Mouse (Mus musculus): ENCODE data around the gene Thbs4.
"Not testable (repeated sequence)": the region's sequence is repeated elsewhere in the genome, so short reads cannot be mapped to it uniquely, and the experiment has no call there.

Gene Thbs4

DNA sequence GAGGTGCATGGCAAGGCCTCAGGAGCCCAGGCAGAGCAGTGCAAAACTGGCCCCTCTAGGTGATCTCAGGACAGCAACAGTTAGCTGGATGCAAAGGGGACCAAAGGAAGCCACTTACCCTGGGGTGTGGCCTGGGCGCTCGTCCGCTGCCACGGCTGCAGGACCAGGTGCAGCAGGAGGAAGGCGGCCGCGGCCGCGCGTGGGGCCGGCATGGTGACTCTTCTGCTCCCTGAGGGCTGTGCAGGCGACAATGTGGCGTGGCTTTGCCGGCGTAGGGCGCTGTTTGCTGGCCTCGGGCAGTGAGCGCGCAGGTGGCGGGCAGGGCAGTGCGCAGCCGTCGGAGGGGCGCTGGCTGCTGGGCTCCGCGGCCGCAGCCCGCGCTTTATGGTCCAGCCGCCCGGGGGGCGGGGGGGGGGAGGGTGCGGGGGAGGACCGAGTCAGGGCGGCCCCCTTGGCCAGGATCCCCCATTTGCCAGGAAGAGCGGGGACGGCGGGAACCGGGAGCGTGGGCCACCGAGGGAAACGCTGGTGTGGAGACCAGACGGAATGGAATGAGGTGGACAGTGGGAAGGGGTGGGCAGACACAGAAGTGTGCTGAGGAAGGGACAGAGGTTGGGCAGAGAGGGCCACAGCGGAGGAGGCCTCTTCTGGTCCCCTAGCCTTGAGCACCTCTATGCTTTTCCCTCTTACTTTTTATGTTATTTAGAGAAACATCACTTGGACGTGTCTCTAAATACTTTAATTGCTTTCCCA, at the start of gene Thbs4:
Thbs4 (minus strand) TSS at position 357 of the 753 bp plus-strand sequence.
- DNase-seq, result peak; percentile 21 to 25

DNA sequence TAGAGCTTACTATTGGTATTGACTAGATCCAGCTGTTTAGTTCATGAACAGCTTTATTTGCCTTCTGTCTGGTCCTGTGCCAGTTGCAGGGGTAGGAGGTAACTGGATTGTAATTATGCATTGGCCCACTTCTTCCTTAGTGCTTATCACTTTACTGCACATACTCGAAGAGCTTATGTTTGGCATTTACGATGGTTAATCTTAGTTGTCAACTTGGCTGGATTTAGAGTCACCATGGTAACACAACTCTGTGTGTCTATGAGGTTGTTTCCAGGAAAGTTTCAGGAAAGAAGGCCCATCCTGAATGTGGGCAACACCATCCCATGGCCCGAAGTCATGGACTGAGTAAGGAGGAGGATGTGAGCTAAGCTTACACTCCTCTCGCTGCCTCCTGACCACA, 38.5 kb upstream of the Thbs4 start:
- DNase-seq, result no peak

DNA sequence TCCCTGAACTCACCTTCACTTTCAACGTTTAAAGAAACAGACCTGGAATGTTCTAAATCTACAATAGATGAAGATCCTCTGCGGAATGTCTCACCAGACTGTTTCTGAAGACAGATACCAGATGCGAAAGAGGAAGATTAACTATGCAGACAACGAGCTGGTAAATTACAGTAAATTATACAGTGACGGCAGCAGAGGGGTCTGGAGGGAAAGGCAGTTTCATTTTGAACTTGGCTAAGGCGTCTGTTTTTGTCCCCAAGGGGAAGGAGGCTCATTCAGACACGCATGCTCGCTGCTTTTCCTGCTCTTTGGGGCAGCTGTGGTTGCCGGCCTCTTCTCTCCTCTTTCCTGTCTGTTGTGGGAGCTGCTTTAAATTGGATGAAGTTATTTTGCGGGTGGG, 34.2 kb upstream of the Thbs4 start:
- peak in 1 of 2 experiments; percentile 3 for DNase-seq

GRCm38 (mm10) chr13:92817357-92817756, 22.7 kb upstream of the Thbs4 start:
- DNase-seq, result no peak

- no peak for DNase-seq
These were observed 21.7 kb upstream of the Thbs4 start for GRCm38 (mm10) chr13:92816329-92816728.

GRCm38 (mm10) chr13:92810592-92810991, 16.0 kb upstream of the Thbs4 start:
- not testable (repeated sequence) for DNase-seq

GRCm38 (mm10) chr13:92807849-92808248, 13.2 kb upstream of the Thbs4 start:
- DNase-seq, result no peak

GRCm38 (mm10) chr13:92806785-92807184, 12.2 kb upstream of the Thbs4 start:
- no peak for DNase-seq

DNA sequence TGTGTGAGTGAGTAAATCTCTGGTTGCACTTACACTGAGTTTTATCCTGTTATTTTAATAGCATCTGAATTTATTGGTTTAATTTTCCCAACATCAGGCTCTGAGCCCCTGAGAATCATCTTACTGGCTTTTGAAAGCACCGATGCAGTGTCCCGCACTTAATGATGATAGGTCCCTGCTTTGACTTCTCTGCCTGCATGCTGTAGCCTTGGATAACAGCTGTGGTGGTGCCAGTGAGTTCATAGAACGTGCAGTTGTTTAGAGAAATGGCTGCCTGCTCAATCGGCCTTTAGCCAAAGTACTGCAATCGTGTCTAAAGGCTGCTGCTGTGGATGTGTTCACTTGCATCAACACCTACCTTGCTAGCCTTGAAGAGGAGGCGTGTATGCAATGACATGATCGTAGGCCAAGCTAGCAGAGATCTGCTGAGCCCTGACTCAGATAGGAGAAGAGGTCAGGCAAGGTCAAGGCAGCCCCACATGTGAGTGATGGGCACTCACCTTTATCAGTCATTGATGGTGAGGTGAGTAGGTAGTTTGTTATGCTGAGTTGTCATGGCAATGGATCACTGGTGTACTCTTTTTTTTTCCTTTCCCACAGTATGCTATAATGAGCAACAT, 4.8 kb upstream of the Thbs4 start:
- DNase-seq, result no peak

DNA sequence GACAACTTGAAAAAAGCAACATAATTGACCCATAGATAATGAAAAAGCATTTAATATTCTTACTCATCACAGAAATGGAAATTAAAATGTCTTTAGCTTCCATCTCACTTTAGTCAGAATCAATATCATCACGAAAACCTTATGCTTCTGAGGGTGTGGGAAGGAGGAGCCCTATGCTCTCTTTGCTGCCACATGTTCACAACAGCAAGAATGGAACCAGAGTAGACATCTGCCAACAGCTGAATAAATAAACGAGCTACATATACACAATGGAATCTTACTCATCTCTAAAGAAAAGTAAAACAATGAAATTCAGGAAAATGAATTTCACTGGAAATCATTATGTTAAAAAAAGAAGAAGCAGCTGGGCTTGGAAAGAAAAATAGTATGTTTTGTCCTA, 4.2 kb upstream of the Thbs4 start:
- DNase-seq, result no peak

GRCm38 (mm10) chr13:92793636-92794035, 982 bp downstream of the Thbs4 start:
- peak in 1 of 2 experiments; percentile 16 for DNase-seq

DNA sequence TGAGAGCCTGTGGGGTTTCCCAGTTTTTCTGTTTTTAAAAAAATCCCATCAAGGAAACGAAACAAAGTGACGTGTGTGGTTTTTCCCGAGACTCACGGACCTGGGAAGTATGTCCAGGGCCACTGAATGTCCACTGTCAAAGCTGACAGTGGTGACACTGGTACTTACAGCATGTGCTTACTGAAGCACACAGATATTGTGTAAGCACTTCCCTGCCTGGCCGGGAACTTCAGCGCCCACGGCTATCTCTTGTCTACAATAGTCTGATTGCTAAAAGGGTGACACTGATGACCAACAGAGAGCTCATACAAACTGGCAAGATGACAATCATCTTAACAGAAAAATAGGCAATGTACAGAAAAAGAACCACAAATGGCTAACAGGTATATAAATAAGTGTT, 3.1 kb downstream of the Thbs4 start:
- no peak for DNase-seq

DNA sequence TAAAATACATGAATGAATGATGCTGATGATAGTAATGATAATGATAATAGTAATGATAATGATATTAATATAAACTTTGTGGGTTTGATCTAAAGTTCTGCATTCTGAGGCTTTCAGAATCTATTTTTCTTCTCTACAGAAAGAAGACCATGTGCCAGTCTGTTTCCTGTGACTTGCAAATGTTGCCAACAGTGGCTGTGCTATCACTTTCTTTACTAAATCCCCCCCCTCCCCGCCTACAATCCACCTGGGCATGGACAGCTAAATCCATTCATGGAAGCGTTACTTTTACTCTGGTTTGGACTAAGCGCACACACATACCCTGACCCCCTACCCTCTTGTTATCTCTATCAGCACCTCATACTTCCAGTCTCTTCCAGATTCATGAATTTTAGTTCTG, 10.3 kb downstream of the Thbs4 start:
- no peak for DNase-seq

GRCm38 (mm10) chr13:92783551-92783950, 11.1 kb downstream of the Thbs4 start:
- no peak for DNase-seq

- DNase-seq, result no peak
These were observed 13.7 kb downstream of the Thbs4 start for GRCm38 (mm10) chr13:92780927-92781326.

GRCm38 (mm10) chr13:92780076-92780475, 14.5 kb downstream of the Thbs4 start:
- no peak for DNase-seq

GRCm38 (mm10) chr13:92778642-92779041, 16.0 kb downstream of the Thbs4 start:
- no peak for DNase-seq

GRCm38 (mm10) chr13:92775916-92776315, 18.7 kb downstream of the Thbs4 start:
- DNase-seq, result peak; percentile 35 to 36

GRCm38 (mm10) chr13:92774887-92775286, 19.7 kb downstream of the Thbs4 start:
- no peak for DNase-seq

DNA sequence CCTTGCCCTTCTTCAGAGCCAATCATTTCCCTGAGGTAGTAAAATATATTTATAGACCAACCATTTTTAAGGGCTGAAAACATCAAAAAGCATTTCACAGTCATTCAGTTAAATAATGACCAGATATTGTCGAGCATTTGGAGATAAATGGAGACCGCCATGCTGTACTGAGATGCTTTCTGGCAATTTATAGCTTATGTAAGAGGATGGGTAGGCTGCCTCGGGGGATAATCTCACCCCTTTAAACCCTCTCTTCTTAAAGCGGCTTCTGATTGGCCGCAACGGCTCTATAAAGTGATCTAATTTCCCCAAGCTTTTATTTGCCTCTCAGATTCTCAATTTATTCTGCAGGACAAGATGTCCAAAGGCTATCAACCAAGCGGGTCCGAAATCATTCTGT, 22.1 kb downstream of the Thbs4 start:
- no peak for DNase-seq

GRCm38 (mm10) chr13:92771566-92771965, 23.1 kb downstream of the Thbs4 start:
- no peak for DNase-seq

DNA sequence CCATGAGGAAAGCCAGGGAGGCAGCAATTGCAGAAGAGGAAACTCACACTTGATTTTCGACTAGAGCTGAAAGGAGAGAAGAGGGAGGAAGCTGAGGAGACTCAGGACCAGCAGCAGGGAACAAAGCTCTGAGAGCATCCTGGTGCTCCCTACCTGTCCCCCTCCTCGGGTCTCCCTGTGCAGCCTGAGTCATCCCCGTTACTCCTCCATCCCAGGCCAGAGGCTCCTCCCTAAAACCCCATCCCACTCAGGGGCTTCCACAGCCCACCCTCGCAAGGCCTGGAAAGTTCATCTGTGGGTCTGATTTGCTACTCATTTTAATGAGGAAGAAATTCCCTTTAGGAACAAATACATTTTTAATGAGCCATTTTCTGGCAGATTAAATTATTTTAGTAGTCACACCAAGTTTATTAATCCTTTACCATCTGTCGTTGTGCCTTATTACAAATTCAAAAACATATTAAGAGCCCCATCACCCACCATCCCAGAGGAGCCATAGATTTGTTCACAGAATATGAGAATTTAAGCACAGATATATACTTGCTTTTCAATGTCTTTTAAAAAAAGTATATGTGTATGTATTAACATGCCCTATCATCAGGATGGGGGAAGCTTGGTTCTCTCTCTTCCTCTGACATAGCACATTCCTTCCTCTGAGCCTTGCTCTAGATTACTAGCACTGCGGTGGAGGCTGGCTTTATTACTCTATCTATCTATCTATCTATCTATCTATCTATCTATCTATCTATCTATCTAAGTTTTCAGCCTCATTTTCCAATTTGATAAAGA, 29.0 kb downstream of the Thbs4 start:
- DNase-seq, result no peak

DNA sequence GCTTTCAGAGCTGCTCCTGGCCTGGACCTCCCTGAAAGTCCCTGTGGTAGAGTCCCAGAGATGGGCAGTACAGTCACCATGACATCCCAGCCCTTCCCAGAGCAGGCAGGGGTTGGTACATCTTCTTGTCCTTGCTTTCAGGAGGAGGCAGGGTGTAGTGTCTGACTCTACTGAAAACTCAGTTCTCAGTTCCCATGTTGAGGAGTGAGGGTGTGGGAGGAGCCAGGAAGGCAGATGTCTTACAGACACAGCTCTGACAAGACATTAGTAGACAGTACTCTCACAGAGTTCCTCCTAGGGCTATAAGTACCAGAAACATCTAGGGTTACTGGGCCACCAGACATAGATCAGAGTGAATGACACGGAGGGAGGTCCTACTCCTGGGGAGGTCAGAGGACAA, 32.3 kb downstream of the Thbs4 start:
- DNase-seq, result no peak

DNA sequence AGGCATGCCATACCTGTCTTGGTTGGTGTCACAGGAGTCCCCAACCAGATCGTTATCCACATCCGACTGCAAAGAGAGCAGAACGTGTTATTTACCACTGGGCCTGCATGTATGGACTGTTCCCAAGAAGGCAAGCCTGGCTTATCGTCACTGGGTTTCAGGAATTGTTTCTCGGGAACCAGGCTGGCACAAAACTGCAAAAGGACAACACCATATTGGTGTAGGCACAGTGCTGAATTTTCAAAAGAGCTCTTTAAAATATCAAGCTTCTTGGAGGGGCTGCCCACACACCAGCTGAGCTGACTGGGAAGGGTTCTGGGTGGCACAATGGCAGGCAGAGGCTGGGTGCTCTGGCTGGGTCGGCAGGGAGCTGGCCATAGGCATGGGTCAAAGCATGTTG, 34.1 kb downstream of the Thbs4 start:
- no peak for DNase-seq
